In the genomic region with DNA sequence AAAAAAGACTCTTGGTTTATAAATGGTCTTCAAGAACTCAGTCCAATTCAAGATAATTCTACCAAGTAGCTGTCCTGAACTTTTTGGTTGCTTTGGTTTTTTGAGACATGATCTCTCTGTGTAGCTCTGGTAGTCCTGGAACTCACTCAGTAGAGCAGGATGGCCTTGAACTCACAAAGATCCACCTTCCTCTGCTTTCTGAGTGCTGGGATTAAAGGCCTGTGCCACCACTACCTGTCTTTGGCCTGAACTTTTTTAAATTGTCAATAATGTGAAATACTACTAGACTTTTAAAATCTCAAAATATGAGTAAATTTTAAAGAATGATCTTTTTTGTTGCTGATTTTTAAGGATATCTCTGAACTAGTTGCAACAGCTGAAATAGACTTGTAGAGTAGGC, we compare ENCODE assay signal across 16 mouse cellular contexts.
"Had no signal": no experiment of that assay in that cellular context is flagged by ENCODE, and none has a peak within 500 bp of the region (broad histone marks: within the 10 kb centered on the region; RNA-seq: fewer than 3 reads in every experiment).

No protein-coding gene starts in this region.

- H3K9me3 ChIP-seq: neural tube, embryonic 13.5 days; neural tube, embryonic 15.5 days; stomach, embryonic 15.5 days had no signal

- H3K9ac ChIP-seq: neural tube, embryonic 13.5 days; neural tube, embryonic 15.5 days; stomach, embryonic 15.5 days had no signal

- H3K27ac ChIP-seq: neural tube, embryonic 13.5 days; neural tube, embryonic 15.5 days; stomach, embryonic 15.5 days; stomach, postnatal 0 days had no signal

- DNase-seq: retina, postnatal 1 day; right cerebral cortex, adult 18-20 months; right cerebral cortex, postnatal 14 days; right cerebral cortex, postnatal 25 days; right cerebral cortex, postnatal 4 days; spleen, adult 18-20 months; thymus, adult 18-20 months; thymus, adult 2 months; thymus, postnatal 14 days; thymus, postnatal 25 days; thymus, postnatal 36 days; thymus, postnatal 4 days had no signal

- H3K4me3 ChIP-seq: neural tube, embryonic 13.5 days; neural tube, embryonic 15.5 days; stomach, embryonic 15.5 days had no signal

- H3K4me2 ChIP-seq: neural tube, embryonic 13.5 days; neural tube, embryonic 15.5 days; stomach, embryonic 15.5 days had no signal

- H3K4me1 ChIP-seq: neural tube, embryonic 13.5 days; neural tube, embryonic 15.5 days; stomach, embryonic 15.5 days had no signal

- H3K36me3 ChIP-seq: stomach, embryonic 15.5 days had no signal

- H3K27me3 ChIP-seq: neural tube, embryonic 13.5 days; neural tube, embryonic 15.5 days; stomach, embryonic 15.5 days had no signal
